Mouse (Mus musculus) heart, postnatal 10 days (tissue): ENCODE results near the gene Chmp1a. TPM values are rescaled to one million over a fixed set of nuclear protein-coding genes. Genes with fewer than 3 reads are reported as not detected.

Experiments used
- DNase-seq, 2 experiments: peaks; one replicate each; pipeline ENCODE4 v3.0.0; 2021
- intact Hi-C: fragments of 180-260 bp; cut with DNase I; formaldehyde crosslinking; loops from one replicate; pipeline ENCODE4 v1.15.1; 2025
- total RNA-seq, 2 experiments: library from RNA; stranded (reverse); gene quantifications; 2 replicates each; pipeline ENCODE4 v1.2.3; 2021

The Chmp1a gene
- total RNA-seq, 2 experiments from 2014 or later, result 64.2 to 82.9 TPM

DNA sequence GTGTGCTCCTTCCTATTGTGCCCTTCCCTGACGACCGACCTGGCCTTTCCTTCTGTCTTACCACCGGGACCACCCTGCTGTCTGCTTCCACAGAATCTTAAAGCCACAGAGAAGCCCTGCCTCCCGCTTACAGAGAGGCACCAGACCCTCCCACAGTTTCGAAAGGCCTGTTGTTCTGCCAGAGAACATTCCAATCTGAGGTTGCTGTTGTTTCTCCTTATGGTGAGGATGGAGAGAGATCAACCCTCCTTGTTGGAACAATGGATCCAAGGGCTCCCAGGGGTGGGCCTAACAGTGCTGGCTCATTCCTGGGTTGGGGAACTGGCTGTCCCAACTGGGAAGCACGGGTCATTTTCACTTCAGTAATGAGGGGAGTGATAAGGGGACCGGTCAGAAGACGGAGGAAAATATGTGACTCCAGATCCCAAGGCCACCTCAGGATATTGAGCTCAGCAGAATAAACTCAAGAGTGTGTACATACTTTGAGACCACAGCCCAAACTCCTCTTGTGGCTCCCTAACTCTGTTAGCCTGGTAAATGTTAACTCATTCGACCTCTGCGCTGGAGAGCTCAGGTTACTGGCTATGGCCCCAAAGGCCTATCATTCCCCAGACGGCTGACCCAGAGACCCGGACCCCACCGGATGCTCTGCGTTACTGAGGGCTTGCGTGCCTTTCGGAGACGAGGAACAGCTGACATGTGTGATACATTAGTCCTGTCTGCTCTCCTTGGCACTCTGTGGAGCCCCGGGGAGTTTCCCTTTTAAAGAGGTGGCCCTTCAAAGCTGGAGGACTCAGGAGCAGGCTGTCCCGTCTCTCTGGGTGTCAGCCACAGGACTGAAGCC is 26.8 kb downstream of the Chmp1a start, which contains the start of gene Dpep1:
Gene Dpep1, plus strand, starts transcription at position 677 of the 844 bp plus-strand sequence.
- DNase-seq, result peak; percentile 69 to 70
- intact Hi-C loops, result no loop called here

DNA sequence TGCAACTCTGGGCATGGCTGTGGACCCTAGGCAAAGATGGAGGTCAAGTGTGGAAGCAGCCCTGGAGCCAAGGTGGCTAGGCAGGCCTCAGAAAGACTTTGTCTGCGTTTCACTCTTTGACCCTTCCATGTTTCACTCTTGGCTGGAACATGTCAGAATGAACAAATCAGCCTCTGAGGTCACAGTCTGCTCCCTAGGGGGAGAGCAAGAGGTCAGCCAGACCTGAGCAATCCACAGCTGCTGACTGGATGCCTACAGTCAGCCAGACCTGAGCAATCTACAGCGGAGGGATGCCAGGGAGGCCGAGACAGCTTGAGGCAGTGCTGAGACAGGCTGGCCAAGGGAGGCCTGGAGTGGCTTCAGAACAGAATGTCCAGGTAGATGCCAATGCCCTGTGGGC is 31.2 kb downstream of the Chmp1a start:
- DNase-seq, result peak; percentile 58 to 64
- intact Hi-C loops, result loop anchor here (2.0 kb wide), 1 partner anchor 19 kb away; no protein-coding TSS in a partner anchor

DNA sequence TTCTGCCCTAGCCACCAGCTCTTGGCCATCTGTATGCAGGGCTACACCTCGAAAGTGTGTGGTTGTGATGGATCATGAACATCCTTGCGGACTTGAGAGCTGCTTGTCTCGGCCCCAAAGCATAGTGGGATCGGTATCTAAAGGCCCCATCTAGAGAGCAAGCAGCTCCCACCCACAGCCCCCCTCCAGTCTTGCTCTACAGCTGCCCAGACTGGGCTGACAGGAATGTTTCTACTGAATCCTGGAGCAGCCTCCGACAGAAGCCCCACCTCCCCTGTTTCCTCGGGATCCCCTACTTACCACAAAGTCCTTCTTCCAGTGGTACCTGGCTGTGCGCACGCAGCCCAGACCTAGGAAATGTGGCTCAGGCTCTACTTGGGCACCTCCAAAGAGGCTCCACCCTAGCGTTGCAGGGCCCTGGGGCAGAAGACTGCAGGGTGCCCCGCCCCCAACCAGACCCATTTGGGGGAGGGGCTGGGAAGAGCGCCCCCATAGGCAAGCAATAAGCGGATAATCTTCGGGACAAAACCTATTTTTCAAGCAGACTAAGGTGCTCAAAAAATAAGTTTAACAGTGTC is 54.6 kb downstream of the Chmp1a start, which contains the start of gene Sult5a1:
Gene Sult5a1, minus strand, starts transcription at position 428 of the 578 bp plus-strand sequence.
- intact Hi-C loops, result no loop called here
- no peak for DNase-seq

DNA sequence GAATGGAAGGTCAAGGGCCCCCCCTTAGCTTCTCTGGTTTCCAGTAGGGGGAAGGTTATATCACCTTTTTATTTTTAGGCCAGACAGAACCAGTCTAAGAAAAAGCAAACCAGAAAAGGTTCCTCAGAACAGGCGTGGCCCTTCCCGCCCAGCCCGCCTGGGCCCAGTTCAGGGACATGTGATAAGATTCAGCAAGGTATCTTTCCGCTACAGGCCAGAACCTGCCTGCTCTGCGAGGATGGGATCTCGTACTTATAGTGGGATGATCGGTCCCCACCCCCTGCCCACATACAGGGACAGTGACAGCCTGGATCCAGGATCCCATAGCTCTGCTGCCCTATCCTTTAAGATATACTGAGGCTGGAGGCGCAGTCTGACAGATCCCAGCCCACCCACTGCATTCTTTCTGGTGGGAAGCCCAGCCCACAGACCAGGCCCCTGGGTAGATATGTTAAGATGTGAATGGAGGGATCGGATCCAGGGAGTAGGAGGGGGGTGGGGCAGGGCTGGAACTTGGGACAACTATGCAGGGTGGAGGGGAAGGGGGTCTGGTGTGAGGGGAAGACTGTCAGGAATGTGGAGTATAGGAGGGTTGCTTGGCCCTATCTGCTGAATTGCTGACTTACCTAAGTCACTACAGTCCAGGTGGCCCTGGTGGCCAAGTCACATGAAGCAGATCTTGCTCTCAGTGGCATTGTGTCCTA is 56.3 kb downstream of the Chmp1a start:
- intact Hi-C loops, result no loop called here
- no peak for DNase-seq

DNA sequence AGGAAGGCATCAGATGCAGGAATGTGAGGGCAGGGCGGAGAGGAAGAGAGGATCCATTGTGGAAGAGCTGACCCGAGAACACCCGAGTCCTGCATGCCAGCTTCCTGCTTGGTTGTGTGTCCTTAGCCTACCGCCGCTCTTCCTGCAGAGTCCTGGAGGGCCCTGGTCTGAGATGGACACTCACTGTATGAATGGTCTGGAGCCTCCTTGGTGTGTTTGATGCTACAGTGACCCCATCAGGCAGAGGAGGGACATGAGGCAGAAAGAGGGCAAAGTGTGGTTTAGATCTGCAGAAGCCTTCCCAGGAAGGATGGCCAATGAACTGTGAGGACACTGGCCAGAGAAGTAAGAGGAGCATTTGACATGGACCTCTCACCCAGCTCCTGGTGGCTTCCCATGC is 57.4 kb downstream of the Chmp1a start:
- intact Hi-C loops, result loop anchor here (1.0 to 2.0 kb wide), 2 partner anchors 40 to 49 kb away; no protein-coding TSS in a partner anchor
- peak; percentile 54 to 63 for DNase-seq

Other genes with a start within 250 kb of the Chmp1a start
- 10 to 100 TPM; 83.6 to 84.5 TPM for gene Ankrd11, start 170.5 kb downstream of the Chmp1a start, total RNA-seq
- 10 to 100 TPM; 72.8 to 80.3 TPM for gene Spg7, start 149.8 kb downstream of the Chmp1a start, total RNA-seq
- gene Rpl13, start 110.4 kb downstream of the Chmp1a start, total RNA-seq, result 100 to 1,000 TPM; 536 to 545 TPM
- 1 to 10 TPM in 1 of 2 experiments, under 1 TPM in 1; 0.64 to 1.3 TPM for gene Cpne7, start 95.4 kb downstream of the Chmp1a start, total RNA-seq
- 1 to 10 TPM; 1.3 to 2.3 TPM for gene Sult5a1, start 54.4 kb downstream of the Chmp1a start, total RNA-seq
- gene Dpep1, start 26.5 kb downstream of the Chmp1a start, total RNA-seq, result 10 to 100 TPM in 1 of 2 experiments, 1 to 10 TPM in 1; 9.6 to 29.0 TPM
- 10 to 100 TPM; 42.9 to 48.5 TPM for gene Spata33, start 69 bp upstream of the Chmp1a start, total RNA-seq
- gene Cdk10, start 12.1 kb upstream of the Chmp1a start, total RNA-seq, result 10 to 100 TPM; 26.4 to 27.9 TPM
- gene Spata2l, start 23.5 kb upstream of the Chmp1a start, total RNA-seq, result 1 to 10 TPM; 6.4 to 6.8 TPM
- 10 to 100 TPM; 10.7 to 12.1 TPM for gene Zfp276, start 41.4 kb upstream of the Chmp1a start, total RNA-seq
- 10 to 100 TPM; 22.9 to 27.0 TPM for gene Vps9d1, start 41.6 kb upstream of the Chmp1a start, total RNA-seq
- 1 to 10 TPM; 6.5 to 7.4 TPM for gene Fanca, start 105.8 kb upstream of the Chmp1a start, total RNA-seq
- gene Spire2, start 120.0 kb upstream of the Chmp1a start, total RNA-seq, result under 1 TPM; 0.26 to 0.32 TPM
- 100 to 1,000 TPM; 161 to 167 TPM for gene Tcf25, start 161.0 kb upstream of the Chmp1a start, total RNA-seq
- gene Mc1r, start 194.3 kb upstream of the Chmp1a start, total RNA-seq, result not detected
- under 1 TPM; 0.55 to 0.98 TPM for gene Tubb3, start 198.7 kb upstream of the Chmp1a start, total RNA-seq
- 10 to 100 TPM; 57.2 to 65.2 TPM for gene Def8, start 210.8 kb upstream of the Chmp1a start, total RNA-seq